Mouse (Mus musculus) gastrocnemius, adult 2 months (tissue): ENCODE data around the gene Hnrnpf. TPM values are rescaled to one million over a fixed set of nuclear protein-coding genes. Genes with fewer than 3 reads are reported as not detected.

Experiments used
- DNase-seq: peaks from one replicate; pipeline ENCODE4 v3.0.0; 2022
- H3K27ac ChIP-seq: fragments of 200-600 bp; 2 replicates; pipeline ENCODE4 v1.8.1; 2022; ENCODE audit warnings: mild to moderate bottlenecking
- H3K4me3 ChIP-seq: fragments of 200-600 bp; 2 replicates; pipeline ENCODE4 v1.8.1; 2022; ENCODE audit warnings: mild to moderate bottlenecking, moderate library complexity
- CTCF ChIP-seq: fragments of 200-600 bp; IDR thresholded peaks from 2 replicates; pipeline ENCODE4 v1.8.1; 2022; ENCODE audit warnings: antibody characterized with exemption, mild to moderate bottlenecking, moderate library complexity
- intact Hi-C: fragments of 180-260 bp; cut with DNase I; formaldehyde crosslinking; loops from one replicate; pipeline ENCODE4 v1.15.1; 2025
- total RNA-seq, 2 experiments: library from RNA; stranded (reverse); gene quantifications; 2 replicates each; pipeline ENCODE4 v1.2.3; 2021

Gene Hnrnpf
- total RNA-seq, 2 experiments from 2014 or later: 104 to 108 TPM

DNA sequence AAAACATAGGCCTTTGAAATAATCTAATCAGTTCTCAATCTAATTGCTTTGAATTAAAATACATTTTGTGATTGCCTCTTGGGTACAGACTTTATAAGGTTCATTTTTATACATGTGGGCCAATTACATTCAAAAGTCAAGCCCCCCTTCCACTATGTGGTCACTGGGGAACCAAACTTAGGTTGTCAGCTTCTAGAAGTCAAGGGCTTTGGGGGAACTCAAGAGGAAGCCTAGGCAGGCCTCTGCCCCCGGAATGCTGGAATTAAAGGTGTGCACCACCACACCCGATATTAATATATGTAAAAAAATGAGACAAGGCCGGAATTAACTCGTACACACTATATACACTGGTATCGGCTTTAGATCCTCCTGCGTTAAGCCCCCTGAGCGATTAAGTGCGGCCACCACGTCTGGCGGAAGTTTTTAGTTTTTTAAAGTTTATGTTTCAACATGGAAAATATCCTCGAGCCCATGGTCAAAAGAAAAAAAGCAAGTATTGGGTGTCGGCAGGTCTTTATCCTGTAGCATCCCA is 16.1 kb downstream of the Hnrnpf start:
- peak overlapping the region; percentile 99 for H3K27ac ChIP-seq
- TF ChIP-seq CTCF: no peak
- DNase-seq: no peak
- peak overlapping the region; percentile 87 for H3K4me3 ChIP-seq
- intact Hi-C loops: loop anchor here (5.0 kb wide), 1 partner anchor 39 kb away; no protein-coding TSS in a partner anchor

DNA sequence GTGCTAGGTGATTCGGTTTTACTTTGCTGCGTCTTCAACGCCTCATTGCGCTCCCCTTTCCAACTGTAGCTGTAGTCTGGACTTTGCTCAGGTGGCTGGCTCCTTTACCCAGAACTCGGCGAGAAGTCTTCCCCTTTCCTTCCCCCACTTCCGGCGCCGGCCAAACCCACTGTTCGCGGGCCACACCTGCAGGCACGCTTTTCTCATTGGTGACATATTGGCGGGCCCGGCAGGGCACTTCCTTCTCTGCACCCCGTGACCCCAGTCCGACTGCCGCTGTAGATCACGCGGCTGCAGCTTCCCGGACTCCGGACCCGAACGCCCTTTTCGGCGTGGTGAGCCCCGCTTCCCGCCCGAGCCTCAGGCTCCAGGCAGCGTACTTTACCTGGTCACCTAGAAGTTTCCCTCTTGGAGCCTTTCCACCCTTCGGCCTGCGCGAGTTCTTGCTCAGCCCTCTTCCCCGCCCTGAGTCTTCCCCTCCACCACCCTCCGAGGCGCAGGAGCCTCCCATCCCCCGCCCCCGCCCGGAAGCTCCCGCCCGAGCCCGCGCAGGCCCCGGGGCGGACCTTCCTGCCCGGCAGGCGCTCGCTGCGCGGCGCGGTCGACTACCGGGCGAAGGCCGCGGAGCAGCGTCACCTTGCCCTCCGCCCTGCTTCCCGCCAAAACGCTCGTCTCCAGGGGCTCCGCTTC is 16.8 kb downstream of the Hnrnpf start:
- intact Hi-C loops: loop anchor here (5.0 kb wide), 1 partner anchor 40 kb away; no protein-coding TSS in a partner anchor
- peak overlapping the region; percentile 87 for H3K4me3 ChIP-seq
- TF ChIP-seq CTCF: no peak
- H3K27ac ChIP-seq: peak overlapping the region; percentile 99
- DNase-seq: peak; percentile 88

DNA sequence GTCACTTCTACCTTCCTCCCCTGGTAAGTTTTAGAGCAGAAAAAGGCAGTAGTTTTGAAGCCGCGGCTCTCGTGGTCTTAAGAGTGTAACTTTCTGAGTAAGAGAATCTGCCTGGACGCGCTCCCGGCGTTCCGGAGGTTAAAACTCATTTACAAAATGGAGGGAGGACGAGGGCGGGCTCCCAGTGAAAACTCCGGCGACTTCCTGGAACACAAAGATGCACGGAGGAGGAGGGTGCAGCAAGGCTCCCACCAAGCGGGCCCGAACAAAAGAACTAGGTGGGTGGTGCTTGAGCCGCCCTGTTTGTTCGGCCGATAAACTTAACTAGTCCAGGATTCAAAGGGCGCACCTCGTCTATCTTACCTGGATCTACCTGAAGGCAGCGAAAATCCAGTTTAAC is 17.5 kb downstream of the Hnrnpf start:
- TF ChIP-seq CTCF: no peak
- intact Hi-C loops: loop anchor here (5.0 kb wide), 1 partner anchor 40 kb away; no protein-coding TSS in a partner anchor
- H3K27ac ChIP-seq: peak overlapping the region; percentile 99
- peak overlapping the region; percentile 87 for H3K4me3 ChIP-seq
- peak; percentile 60 for DNase-seq

DNA sequence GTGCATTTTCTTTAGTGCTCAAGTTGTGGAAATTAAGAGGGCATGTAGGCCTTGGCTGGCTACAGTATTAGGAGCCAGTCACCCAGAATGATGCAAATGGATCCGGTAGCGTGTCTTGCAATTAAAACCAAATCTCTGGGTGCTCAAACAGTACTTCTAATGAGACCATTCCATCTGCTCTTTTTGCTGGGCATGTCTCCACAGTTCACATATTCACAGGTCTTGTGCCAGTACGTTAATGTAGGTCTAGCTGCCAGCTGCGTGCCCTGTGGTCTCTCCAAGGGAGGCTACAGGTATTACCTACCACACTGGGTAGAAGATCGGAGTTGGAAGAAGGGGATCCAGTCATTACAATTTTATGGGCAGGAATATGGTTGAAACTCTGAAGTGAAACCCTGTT is 17.9 kb downstream of the Hnrnpf start:
- Histone ChIP-seq H3K27ac (peak overlapping the region; percentile 99), H3K4me3 (peak overlapping the region; percentile 87)
- no peak for TF ChIP-seq CTCF
- intact Hi-C loops: loop anchor here (5.0 kb wide), 1 partner anchor 41 kb away; no protein-coding TSS in a partner anchor
- no peak for DNase-seq

DNA sequence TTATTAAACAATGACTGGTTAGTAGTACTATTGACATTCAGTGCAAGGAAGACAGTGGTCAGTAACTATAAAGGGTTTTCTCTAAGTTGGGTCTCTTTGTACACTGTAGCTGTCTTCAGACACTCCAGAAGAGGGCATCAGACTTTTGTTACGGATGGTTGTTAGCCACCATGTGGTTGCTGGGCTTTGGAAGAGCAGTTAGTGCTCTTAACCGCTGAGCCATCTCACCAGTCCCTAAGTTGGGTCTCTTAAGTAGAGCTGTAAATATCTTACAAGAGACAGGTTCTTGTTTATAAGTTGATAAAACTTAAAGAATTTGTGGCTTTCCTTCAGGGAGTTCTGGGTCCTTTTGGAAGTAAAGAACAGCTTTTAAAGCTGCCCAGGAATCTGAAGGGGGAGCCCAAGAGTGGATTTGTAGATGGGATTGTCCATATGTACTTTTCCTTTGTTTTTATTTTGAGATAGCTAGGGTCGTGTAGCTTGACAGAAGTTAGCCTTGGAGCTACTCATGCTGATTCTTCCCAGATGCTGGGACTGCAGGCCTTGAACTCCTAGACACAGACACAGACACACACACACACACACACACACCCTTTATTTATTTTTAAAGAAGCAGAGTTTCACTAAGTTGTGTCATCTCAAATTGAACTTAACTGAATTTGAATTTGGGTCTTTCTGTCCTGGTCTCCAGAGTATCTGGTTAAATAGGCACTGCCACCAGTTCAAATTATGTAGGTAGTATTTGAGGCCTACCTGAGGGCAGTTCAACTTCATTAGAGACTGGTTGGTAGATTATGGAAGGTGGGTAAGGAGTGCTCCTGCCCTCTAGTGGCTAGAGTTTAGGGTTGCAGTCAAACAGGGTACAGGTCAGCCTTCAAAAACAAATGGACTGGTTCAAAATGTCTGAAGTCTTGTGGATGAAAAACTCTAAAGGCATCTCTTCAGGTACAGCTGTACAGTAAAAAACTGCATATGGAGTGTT is 20.8 kb downstream of the Hnrnpf start:
- H3K4me3 ChIP-seq: no peak overlapping the region
- DNase-seq: no peak
- intact Hi-C loops: loop anchor here (2.0 kb wide), 1 partner anchor 80 kb away; the partner anchor contains the start of gene Zfp637
- TF ChIP-seq CTCF: peak; percentile 90
- no peak overlapping the region; the same call in 1 of the 2 replicates for H3K27ac ChIP-seq

DNA sequence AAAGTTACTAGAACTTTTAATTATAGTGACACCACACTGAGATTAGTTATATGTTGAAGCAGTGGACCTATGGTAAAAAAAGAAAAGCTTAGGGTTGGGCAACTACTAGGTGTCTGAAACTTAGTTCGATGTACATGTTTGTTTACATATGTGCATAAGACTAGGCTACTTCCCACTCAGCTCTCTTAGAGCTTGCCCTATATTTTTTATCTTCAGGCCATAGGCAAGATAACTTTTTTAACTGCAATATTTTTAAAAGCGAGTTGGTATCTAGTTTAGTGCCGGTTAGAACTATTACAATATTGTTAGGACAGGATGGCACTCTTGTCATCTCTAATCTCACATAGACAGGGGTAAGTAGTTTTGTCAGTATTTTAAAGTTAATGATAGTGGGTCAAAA is 21.9 kb downstream of the Hnrnpf start:
- no peak for DNase-seq
- intact Hi-C loops: no loop called here
- Histone ChIP-seq H3K4me3 (no peak overlapping the region), H3K27ac (no peak overlapping the region)
- TF ChIP-seq CTCF: no peak

DNA sequence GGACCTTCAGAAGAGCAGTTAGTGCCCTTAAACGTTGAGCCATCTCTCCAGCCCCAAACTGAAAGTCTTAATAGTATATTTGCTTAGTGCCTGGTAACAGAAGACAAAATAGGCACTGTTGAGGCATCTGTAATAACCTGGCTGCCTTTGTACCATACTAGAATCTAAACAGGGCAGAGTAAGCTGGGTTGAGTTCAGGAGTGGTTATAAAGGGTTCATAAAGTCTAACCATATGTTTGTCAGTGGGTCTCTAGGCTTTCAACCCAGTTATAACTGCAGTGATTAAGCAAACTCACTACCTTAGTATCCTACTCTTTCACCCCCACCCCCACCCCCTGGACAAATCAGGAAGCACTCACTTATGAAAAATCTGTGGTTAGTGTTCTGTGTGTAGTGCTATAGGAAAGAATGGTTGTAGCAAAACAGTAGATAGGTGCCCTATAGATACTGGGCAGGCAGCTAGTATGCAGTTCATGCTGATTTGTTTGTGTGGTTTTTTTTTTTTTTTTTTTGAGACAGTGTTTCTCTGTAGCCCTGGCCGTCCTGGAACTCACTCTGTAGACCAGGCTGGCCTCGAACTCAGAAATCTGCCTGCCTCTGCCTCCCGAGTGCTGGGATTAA is 26.9 kb downstream of the Hnrnpf start:
- no peak for DNase-seq
- Histone ChIP-seq H3K4me3 (no peak overlapping the region), H3K27ac (no peak overlapping the region)
- no peak for TF ChIP-seq CTCF
- intact Hi-C loops: no loop called here

DNA sequence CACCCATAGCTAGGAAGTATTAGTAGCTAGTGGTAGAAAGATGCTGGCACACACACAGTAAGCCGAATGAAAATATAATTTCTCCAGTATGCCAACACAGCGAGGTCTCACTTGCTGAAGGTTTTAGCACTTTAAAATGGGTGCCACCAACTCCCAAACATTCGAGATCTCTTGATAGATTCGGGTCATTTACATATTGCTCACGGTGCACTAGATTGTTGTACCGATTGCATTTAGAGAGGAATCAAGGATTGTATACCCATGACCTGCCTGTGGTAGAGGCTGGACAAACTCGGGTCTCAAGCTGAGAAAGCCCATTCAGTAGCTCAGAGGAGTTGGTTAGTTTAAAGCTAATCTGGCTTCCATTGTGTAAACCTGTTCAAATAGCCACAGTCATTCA is 27.8 kb downstream of the Hnrnpf start:
- no peak for DNase-seq
- intact Hi-C loops: no loop called here
- Histone ChIP-seq H3K4me3 (no peak overlapping the region), H3K27ac (no peak overlapping the region)
- no peak for TF ChIP-seq CTCF

DNA sequence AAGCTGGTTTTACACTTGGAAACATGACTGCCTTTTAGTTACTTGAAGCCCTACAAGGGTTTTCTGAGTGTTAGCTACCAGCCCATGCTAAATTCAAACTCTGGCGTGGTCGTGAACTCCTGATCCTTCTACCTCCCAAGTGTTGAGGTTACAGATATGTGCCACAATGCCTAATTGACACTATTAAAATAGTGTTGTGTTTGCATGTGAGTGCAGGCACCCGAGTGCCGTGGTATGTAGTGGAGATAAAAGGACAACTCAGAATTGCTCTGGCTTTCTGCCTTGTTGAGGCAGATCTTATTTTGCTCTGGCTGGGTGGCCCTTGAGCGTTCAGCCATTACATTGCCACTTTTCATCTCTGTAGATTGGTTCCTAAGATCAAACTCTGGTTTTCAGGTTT is 28.6 kb downstream of the Hnrnpf start:
- intact Hi-C loops: no loop called here
- DNase-seq: no peak
- Histone ChIP-seq H3K27ac (no peak overlapping the region), H3K4me3 (no peak overlapping the region)
- TF ChIP-seq CTCF: no peak

DNA sequence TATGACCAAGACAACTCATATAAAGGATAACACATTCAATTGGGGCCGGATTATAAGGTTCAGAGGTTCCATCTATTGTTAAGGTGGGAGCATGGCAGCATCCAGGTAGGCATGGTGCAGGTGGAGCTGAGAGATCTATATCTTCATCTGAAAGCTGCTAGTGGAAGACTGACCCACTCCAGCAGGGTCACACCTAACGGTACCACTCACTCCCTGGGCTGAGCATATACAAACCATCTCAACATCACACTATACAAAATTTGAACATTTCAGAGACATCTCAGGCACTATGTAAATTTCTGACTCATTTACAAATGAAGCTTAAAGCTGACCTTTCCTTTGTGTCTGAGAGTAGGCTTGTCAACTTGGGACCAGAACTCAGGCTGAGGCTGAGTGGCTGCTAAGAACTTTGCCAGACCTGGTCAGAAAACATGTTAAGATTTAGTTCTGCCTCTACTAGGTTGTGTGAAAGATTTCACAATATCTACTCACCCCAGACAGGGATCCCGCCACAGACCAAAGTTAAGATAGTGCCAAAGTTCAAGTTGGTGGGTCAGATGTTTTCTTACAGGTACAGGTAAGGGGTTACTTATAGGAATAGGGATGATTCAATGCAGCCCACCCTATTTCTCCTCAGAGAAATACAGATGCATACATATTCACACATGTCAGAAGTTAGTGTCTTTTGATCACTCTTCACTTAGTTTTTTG is 30.0 kb downstream of the Hnrnpf start:
- Histone ChIP-seq H3K27ac (no peak overlapping the region), H3K4me3 (no peak overlapping the region)
- no peak for TF ChIP-seq CTCF
- no peak for DNase-seq
- intact Hi-C loops: no loop called here

DNA sequence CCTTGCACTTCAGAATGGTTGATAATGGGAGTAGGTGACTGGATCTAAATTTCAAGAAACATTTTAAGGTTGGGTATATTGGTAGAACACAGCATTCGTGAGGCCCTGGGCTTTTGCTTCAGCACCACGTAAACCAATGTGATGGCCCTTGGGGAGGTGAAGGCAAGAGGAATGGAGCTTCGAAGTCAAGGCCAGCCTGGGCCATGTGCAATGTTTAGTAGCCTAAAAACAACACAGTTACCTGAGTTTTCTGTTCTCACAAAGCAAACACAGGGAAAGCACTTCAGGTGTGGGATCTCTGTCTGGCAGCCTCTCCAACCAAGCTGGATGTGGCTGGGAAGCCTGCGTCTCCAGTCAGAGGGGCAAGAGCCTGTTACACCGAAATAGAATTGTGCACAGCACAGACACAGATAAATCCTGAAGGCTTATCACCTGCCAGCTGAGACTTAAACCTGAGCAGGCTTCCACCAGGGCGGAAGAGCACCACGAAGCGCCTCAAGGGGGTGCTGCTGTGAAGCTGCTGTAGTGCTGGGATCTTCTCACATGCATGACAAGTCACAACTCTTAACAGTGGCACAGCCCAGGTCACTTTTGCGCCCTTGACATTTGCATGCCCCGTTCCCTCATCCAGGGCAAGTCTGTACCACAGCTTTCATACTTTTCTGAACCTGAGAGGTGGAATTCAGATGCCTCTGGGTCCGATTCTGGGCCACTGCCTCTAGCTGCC is 32.4 kb downstream of the Hnrnpf start:
- intact Hi-C loops: no loop called here
- no peak overlapping the region for H3K4me3 ChIP-seq
- no peak overlapping the region for H3K27ac ChIP-seq
- peak; percentile 58 for TF ChIP-seq CTCF
- no peak for DNase-seq
